Mouse (Mus musculus) urinary bladder, postnatal 36 days (tissue): ENCODE data around the gene Olfr707.
"Not testable (repeated sequence)": the region's sequence is repeated elsewhere in the genome, so short reads cannot be mapped to it uniquely, and the experiment has no call there.

Experiments used
- DNase-seq, 2 experiments: peaks; one replicate each; pipeline ENCODE4 v3.0.0; 2022; ENCODE audit warnings: low spot score in 2 of 2, mixed read lengths in 1 of 2

Gene Olfr707

GRCm38 (mm10) chr7:106901141-106901540 lies at the start of gene Olfr707:
Gene Olfr707, minus strand, starts transcription at chr7:106901241.
- DNase-seq = not testable (repeated sequence)

- no peak for DNase-seq
Measured at GRCm38 (mm10) chr7:106948212-106948611, 47.2 kb upstream of the Olfr707 start, which contains the start of gene Olfr710. Gene Olfr710, minus strand, starts transcription at chr7:106948312.

- DNase-seq = no peak
Measured at GRCm38 (mm10) chr7:106932119-106932518, 31.1 kb upstream of the Olfr707 start, which contains the start of gene Olfr709-ps1. Gene Olfr709-ps1, minus strand, starts transcription at chr7:106932219.

DNA sequence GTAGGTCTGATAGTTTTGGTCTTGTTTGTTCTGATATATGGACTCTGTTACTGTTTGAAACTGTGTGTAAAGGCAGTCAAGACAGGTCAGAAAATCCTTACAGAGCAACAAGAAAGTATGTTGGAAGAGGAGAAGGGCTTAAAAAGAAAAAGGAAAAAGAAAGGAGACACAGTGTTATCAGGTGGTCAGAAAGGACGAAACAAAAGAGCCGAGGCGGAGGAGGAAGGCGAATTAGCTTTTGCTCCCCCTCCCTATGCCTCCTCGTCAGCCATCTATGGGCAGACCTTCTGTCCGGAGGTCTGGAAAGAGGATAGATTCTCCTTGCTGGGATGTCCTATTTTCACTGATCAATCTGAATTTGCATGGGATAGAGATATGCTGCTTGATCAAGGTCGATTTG lies 19.9 kb upstream of the Olfr707 start:
- not testable (repeated sequence) for DNase-seq

- no peak for DNase-seq
Measured at GRCm38 (mm10) chr7:106907676-106908075, 6.6 kb upstream of the Olfr707 start, which contains the start of gene Olfr1532-ps1. Gene Olfr1532-ps1, plus strand, starts transcription at chr7:106908001.

- DNase-seq = no peak
Measured at GRCm38 (mm10) chr7:106888062-106888461, 13.0 kb downstream of the Olfr707 start, which contains the start of gene Olfr706. Gene Olfr706, minus strand, starts transcription at chr7:106888162.

- DNase-seq = no peak
Measured at GRCm38 (mm10) chr7:106876791-106877190, 24.2 kb downstream of the Olfr707 start, which contains the start of gene Olfr705. Gene Olfr705, minus strand, starts transcription at chr7:106876891.

- DNase-seq = no peak
Measured at GRCm38 (mm10) chr7:106862885-106863284, 38.2 kb downstream of the Olfr707 start, which contains the start of gene Olfr704. Gene Olfr704, plus strand, starts transcription at chr7:106863185.

GRCm38 (mm10) chr7:106843060-106843459 lies 58.0 kb downstream of the Olfr707 start, which contains the start of gene Olfr703:
Gene Olfr703, plus strand, starts transcription at chr7:106843360.
- DNase-seq = no peak
